Mouse (Mus musculus) forebrain, embryonic 11.5 days (tissue): ENCODE data around the gene Sox2. TPM values are rescaled to one million over a fixed set of nuclear protein-coding genes. Genes with fewer than 3 reads are reported as not detected.
A peak's percentile ranks its signal among the peaks of the same experiment; 100 is the strongest.

Source experiments
- ATAC-seq: fragments of 200-750 bp; cut with Nextera tagmentation; replicated peaks from 2 replicates; pipeline ENCODE4 v1.8.0; 2017; ENCODE audit warnings: moderate TSS enrichment; ENCODE audit not compliant: low FRiP score
- DNase-seq: peaks from one replicate; pipeline ENCODE4 v3.0.0-alpha.2; 2017; ENCODE audit warnings: low spot score
- H3K27ac ChIP-seq: fragments of 300-500 bp; sonication (generic); 2 replicates; pipeline ENCODE4 v1.5.1; 2014; ENCODE audit warnings: low read depth, low read length
- H3K27me3 ChIP-seq: fragments of 300-500 bp; sonication (generic); 2 replicates; pipeline ENCODE4 v1.6.1; 2014; ENCODE audit warnings: mild to moderate bottlenecking, low read length, mixed read lengths; ENCODE audit not compliant: control insufficient read depth, insufficient read depth
- H3K36me3 ChIP-seq: fragments of 300-500 bp; sonication (generic); 2 replicates; pipeline ENCODE4 v1.6.1; 2014; ENCODE audit warnings: mild to moderate bottlenecking, low read length, moderate library complexity, mixed read lengths; ENCODE audit not compliant: control insufficient read depth, insufficient read depth
- H3K4me1 ChIP-seq: fragments of 300-500 bp; sonication (generic); replicated peaks from 2 replicates; pipeline ENCODE4 v1.6.1; 2014; ENCODE audit warnings: low read length, mixed read lengths; ENCODE audit not compliant: control insufficient read depth, insufficient read depth
- H3K4me2 ChIP-seq: fragments of 300-500 bp; sonication (generic); 2 replicates; pipeline ENCODE4 v1.6.1; 2014; ENCODE audit warnings: low read depth, mild to moderate bottlenecking, low read length, moderate library complexity, mixed read lengths; ENCODE audit not compliant: severe bottlenecking
- H3K4me3 ChIP-seq: fragments of 300-500 bp; sonication (generic); 2 replicates; pipeline ENCODE4 v1.5.1; 2014; ENCODE audit warnings: low read depth, low read length
- H3K9ac ChIP-seq: fragments of 300-500 bp; sonication (generic); 2 replicates; pipeline ENCODE4 v1.6.1; 2014; ENCODE audit warnings: low read length
- H3K9me3 ChIP-seq: fragments of 300-500 bp; sonication (generic); 2 replicates; pipeline ENCODE4 v1.6.1; 2016; ENCODE audit warnings: low read length, mixed read lengths; ENCODE audit not compliant: control insufficient read depth
- WGBS: fragments of 180-500 bp; shearing (Covaris S2); extraction: QIAGEN DNeasy Blood & Tissue Kit; methylation state at CpG from one replicate; pipeline ENCODE4 v1.1.7; 2014; 5-methylcytosine and 5-hydroxymethylcytosine counted together
- polyA plus RNA-seq: library from polyadenylated mRNA; unstranded; fragments of >200 nt; fragmentation: Nextera tagmentation; extraction: Ambion mirVana; gene quantifications from 2 replicates; pipeline ENCODE4 v1.2.1, GENCODE M21; 2014

The Sox2 gene
- polyA plus RNA-seq, 1 experiment from 2014 or later, result 57.7 TPM

- WGBS, result 3% methylated on average over 10 of the region's 10 CpGs
- H3K9me3 ChIP-seq, result no peaks in the 10 kb centered on the region
- H3K4me1 ChIP-seq, result peaks cover 42% of the 10 kb centered on the region
- DNase-seq (no peak), ATAC-seq (no peak)
- H3K4me2 ChIP-seq, result peak overlapping the region; percentile 81
- no peaks in the 10 kb centered on the region for H3K36me3 ChIP-seq
- peak overlapping the region; percentile 38 for H3K4me3 ChIP-seq
- H3K27ac ChIP-seq, result peak overlapping the region; percentile 98
- H3K9ac ChIP-seq, result peak overlapping the region; percentile 53
- peaks cover 2% of the 10 kb centered on the region; the same call in 1 of the 2 replicates for H3K27me3 ChIP-seq
Observed at GRCm38 (mm10) chr3:34665751-34666665, 15.8 kb downstream of the Sox2 start.

GRCm38 (mm10) chr3:34667180-34667579 lies 17.0 kb downstream of the Sox2 start:
- Histone ChIP-seq H3K9ac (peak overlapping the region; percentile 53; the same call in 1 of the 2 replicates), H3K27me3 (peaks cover 2% of the 10 kb centered on the region; the same call in 1 of the 2 replicates), H3K9me3 (no peaks in the 10 kb centered on the region), H3K27ac (peak overlapping the region; percentile 98), H3K4me1 (peaks cover 42% of the 10 kb centered on the region), H3K4me2 (no peak overlapping the region; the same call in 1 of the 2 replicates), H3K4me3 (no peak overlapping the region), H3K36me3 (no peaks in the 10 kb centered on the region)
- DNase-seq (no peak), ATAC-seq (no peak)
- WGBS, result 13% methylated on average over 2 of the region's 2 CpGs

GRCm38 (mm10) chr3:34667881-34668817 lies 17.9 kb downstream of the Sox2 start:
- Histone ChIP-seq H3K9ac (peak overlapping the region; percentile 39), H3K36me3 (no peaks in the 10 kb centered on the region), H3K4me3 (0 out of 2 replicates have a peak overlapping the region, but pooled peaks have one; percentile 2), H3K27me3 (peaks cover 2% of the 10 kb centered on the region; the same call in 1 of the 2 replicates), H3K9me3 (no peaks in the 10 kb centered on the region), H3K27ac (peak overlapping the region; percentile 98), H3K4me1 (peaks cover 40% of the 10 kb centered on the region), H3K4me2 (peak overlapping the region; percentile 33)
- DNase-seq, result peak; percentile 72
- under 1% methylated on average over 18 of the region's 18 CpGs for WGBS
- peak; percentile 61 for ATAC-seq

- ATAC-seq, result peak; percentile 43; the same call in 1 of the 2 replicates
- 2% methylated on average over 15 of the region's 15 CpGs for WGBS
- DNase-seq, result peak; percentile 57
- H3K4me3 ChIP-seq, result no peak overlapping the region
- H3K27ac ChIP-seq, result peak overlapping the region; percentile 78
- peak overlapping the region; percentile 29; the same call in 1 of the 2 replicates for H3K4me2 ChIP-seq
- no peaks in the 10 kb centered on the region for H3K36me3 ChIP-seq
- no peaks in the 10 kb centered on the region for H3K27me3 ChIP-seq
- no peaks in the 10 kb centered on the region for H3K9me3 ChIP-seq
- peak overlapping the region; percentile 48 for H3K9ac ChIP-seq
- peaks cover 31% of the 10 kb centered on the region for H3K4me1 ChIP-seq
Observed at GRCm38 (mm10) chr3:34671024-34671660, 20.9 kb downstream of the Sox2 start.

GRCm38 (mm10) chr3:34678840-34679239 lies 28.6 kb downstream of the Sox2 start:
- no peak for DNase-seq
- H3K27ac ChIP-seq, result peak overlapping the region; percentile 39; the same call in 1 of the 2 replicates
- H3K27me3 ChIP-seq, result no peaks in the 10 kb centered on the region
- no peak overlapping the region for H3K4me3 ChIP-seq
- no peak overlapping the region for H3K4me2 ChIP-seq
- H3K36me3 ChIP-seq, result no peaks in the 10 kb centered on the region
- WGBS, result 4% methylated on average over 7 of the region's 7 CpGs
- H3K9ac ChIP-seq, result no peak overlapping the region
- ATAC-seq, result peak; percentile 43; the same call in 1 of the 2 replicates
- peaks cover 4% of the 10 kb centered on the region; the same call in 1 of the 2 replicates for H3K4me1 ChIP-seq
- no peaks in the 10 kb centered on the region for H3K9me3 ChIP-seq

GRCm38 (mm10) chr3:34679439-34679838 lies 29.2 kb downstream of the Sox2 start:
- H3K9ac ChIP-seq, result no peak overlapping the region
- H3K4me1 ChIP-seq, result peaks cover 4% of the 10 kb centered on the region; the same call in 1 of the 2 replicates
- 31% methylated on average over 2 of the region's 2 CpGs for WGBS
- no peak for DNase-seq
- H3K4me2 ChIP-seq, result no peak overlapping the region
- H3K4me3 ChIP-seq, result no peak overlapping the region
- H3K27ac ChIP-seq, result peak overlapping the region; percentile 42
- H3K27me3 ChIP-seq, result no peaks in the 10 kb centered on the region
- H3K9me3 ChIP-seq, result no peaks in the 10 kb centered on the region
- H3K36me3 ChIP-seq, result no peaks in the 10 kb centered on the region
- ATAC-seq, result no peak

GRCm38 (mm10) chr3:34679921-34680320 lies 29.7 kb downstream of the Sox2 start:
- ATAC-seq, result peak; percentile 38
- Histone ChIP-seq H3K4me3 (no peak overlapping the region), H3K4me1 (peaks cover 4% of the 10 kb centered on the region; the same call in 1 of the 2 replicates), H3K27me3 (no peaks in the 10 kb centered on the region), H3K27ac (peak overlapping the region; percentile 42), H3K4me2 (no peak overlapping the region), H3K9me3 (no peaks in the 10 kb centered on the region), H3K9ac (no peak overlapping the region), H3K36me3 (no peaks in the 10 kb centered on the region)
- 16% methylated on average over 3 of the region's 3 CpGs for WGBS
- no peak for DNase-seq

- ATAC-seq, result no peak
- no peak overlapping the region for H3K27ac ChIP-seq
- no peak overlapping the region for H3K4me3 ChIP-seq
- DNase-seq, result no peak
- H3K4me1 ChIP-seq, result no peaks in the 10 kb centered on the region; the same call in none of the 2 replicates
- no peaks in the 10 kb centered on the region for H3K27me3 ChIP-seq
- no peaks in the 10 kb centered on the region for H3K9me3 ChIP-seq
- H3K4me2 ChIP-seq, result no peak overlapping the region
- WGBS, result 86% methylated on average over 6 of the region's 6 CpGs
- H3K9ac ChIP-seq, result no peak overlapping the region
- no peaks in the 10 kb centered on the region for H3K36me3 ChIP-seq
Observed at GRCm38 (mm10) chr3:34688072-34688471, 37.9 kb downstream of the Sox2 start.
